Mouse (Mus musculus): ENCODE results near the gene Jmjd1c.

The Jmjd1c gene

GRCm38 (mm10) chr10:67247145-67247544, 151.2 kb downstream of the Jmjd1c start:
- peak; percentile 16 for DNase-seq (ENCODE audit: low spot score)

DNA sequence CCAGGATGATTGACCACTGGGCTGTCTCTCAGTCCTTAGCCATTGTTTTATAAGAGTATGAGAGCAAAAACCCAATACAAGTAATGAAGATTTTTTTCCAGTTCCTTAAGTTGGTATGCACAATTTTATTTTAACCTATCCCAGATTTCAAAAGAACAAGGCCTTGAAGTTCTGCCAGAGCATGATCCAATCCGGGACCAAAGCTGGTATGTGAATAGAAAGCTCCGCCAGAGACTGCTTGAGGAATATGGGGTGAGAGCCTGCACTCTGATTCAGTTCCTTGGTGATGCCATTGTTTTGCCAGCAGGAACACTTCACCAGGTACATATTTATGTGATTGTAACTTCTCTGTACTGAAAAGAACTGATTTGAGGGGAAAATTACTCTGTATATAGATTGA, 153.6 kb downstream of the Jmjd1c start:
- DNase-seq (ENCODE audit: low spot score) = peak; percentile 26

GRCm38 (mm10) chr10:67250846-67251245, 154.9 kb downstream of the Jmjd1c start:
- no peak for DNase-seq (ENCODE audit: low spot score)

DNA sequence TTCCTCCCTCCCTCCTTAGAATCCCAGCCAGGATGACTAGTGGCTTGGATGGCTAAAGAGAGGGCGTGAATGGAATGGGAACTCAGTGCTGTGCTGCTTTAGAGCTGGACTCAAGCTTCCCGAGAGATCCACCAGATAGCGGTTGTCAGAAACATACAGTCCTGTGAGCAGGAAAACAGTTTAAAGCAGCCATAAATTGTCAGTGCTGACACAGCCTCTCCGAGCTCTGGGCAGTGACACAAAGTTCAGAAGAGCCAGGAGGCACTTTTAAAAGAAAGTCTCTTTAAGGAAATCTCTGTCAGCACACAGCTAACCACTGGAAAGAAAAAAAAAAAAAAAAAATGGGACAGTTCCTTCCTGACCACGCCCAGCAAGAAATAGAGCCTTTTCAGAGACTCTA, 156.4 kb downstream of the Jmjd1c start:
- no peak for DNase-seq (ENCODE audit: low spot score)

GRCm38 (mm10) chr10:67253115-67253514, 157.2 kb downstream of the Jmjd1c start:
- no peak for DNase-seq (ENCODE audit: low spot score)

DNA sequence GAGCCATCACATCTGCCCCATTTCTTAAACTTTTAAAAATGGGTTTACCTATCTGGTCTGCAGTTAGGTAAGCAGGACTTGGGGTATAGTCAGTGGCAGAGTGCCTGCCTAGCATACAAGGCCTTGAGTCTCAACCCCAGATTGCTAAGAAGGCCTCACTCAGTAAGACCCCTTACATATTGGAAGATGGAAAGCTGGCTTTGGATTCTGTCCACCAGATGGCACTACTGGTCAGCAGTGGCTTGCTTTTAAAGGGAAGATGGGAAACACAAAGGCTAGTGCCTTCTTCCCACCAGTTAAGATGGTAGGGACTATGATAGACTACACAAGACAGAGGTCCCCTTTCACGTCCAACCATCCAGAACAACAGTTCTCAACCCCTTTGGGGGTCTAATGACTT, 168.9 kb downstream of the Jmjd1c start:
- DNase-seq (ENCODE audit: low spot score) = peak; percentile 49

DNA sequence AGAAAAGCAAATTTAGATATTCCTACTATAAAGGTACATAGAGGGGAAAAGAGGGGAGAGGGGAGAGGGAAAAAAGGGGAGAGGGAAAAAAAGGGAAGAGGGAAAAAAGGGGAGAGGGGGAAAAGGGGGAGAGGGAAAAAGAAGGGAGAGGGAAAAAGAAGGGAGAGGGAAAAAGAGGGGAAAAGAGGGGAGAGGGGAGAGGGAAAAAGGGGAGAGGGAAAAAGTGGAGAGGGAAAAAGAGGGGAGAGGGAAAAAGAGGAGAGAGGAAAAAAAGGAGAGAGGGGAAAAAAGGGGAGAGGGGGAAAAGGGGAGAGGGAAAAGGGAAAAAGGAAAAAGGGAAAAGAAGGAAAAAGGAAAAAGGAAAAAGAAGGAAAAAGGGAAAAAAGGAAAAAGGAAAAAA, 180.0 kb downstream of the Jmjd1c start:
- no peak for DNase-seq (ENCODE audit: low spot score)

GRCm38 (mm10) chr10:67281852-67282251, 185.9 kb downstream of the Jmjd1c start:
- DNase-seq (ENCODE audit: low spot score) = peak; percentile 9

DNA sequence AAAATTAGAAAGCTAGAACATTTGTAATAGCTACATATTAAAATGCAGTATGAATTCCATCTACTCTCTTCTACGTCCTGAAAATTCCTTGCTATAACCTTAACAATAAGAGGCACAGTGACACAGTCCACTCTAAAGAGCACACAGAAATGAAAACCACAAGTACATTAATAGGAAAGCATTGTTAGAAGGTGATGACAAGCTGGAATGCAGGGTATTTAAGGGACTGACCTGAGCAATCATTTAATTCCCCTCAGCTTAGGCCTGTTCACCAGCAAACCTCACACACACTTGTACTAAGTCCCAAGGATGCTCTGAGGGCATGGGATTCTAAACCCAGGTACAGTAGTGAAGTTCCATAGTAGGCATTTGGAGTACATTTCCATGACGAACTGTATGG, 186.6 kb downstream of the Jmjd1c start:
- DNase-seq (ENCODE audit: low spot score) = no peak

GRCm38 (mm10) chr10:67283516-67283915, 187.6 kb downstream of the Jmjd1c start:
- DNase-seq (ENCODE audit: low spot score) = peak; percentile 77

DNA sequence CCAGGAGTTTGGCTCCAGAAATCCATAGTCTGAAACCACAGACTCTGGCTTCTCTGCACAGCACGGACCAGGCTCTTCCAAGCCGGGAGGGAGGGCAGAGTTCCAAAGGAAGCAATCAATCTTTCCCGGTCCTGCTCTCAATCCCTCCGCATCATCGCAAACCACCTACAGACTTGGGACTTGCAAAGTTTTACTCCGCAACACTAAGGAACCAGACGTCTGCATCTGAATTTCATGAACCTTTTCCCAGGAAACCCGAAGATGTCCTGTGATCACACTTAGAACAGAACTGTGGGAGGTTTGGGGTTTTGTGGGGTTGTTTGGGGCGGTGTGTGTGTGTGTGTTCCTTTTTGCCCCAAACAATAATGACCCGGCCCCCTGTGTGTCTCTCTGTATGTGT, 188.4 kb downstream of the Jmjd1c start:
- DNase-seq (ENCODE audit: low spot score) = peak; percentile 25

- DNase-seq (ENCODE audit: low spot score) = no peak
Measured at GRCm38 (mm10) chr10:67284761-67285175, 188.8 kb downstream of the Jmjd1c start.

GRCm38 (mm10) chr10:67285176-67285814, 189.4 kb downstream of the Jmjd1c start, which contains the start of gene Nrbf2:
Gene Nrbf2 (minus strand): TSS chr10:67285305.
- DNase-seq (ENCODE audit: low spot score) = peak; percentile 85

- peak; percentile 83 for DNase-seq (ENCODE audit: low spot score)
Measured at GRCm38 (mm10) chr10:67287877-67288276, 192.0 kb downstream of the Jmjd1c start.

DNA sequence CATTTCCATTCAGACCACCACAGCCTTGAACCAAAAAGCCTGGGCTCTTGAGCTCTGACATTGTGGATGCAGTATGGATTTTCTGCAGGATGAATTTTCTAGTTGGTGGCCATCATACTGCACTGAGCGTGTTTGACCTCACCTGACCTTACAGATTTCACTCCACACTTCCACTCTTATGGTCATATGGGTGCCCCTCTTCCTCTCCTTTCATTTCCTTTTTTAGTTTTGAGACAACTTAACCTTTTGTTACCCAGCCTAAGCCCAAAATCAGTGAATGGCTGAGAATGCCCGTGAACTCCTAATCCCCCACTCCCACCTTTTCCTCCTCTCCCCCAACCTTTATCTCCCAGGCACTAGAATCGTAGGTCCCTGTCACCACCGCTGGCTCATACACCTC, 194.7 kb downstream of the Jmjd1c start:
- DNase-seq (ENCODE audit: low spot score) = no peak

DNA sequence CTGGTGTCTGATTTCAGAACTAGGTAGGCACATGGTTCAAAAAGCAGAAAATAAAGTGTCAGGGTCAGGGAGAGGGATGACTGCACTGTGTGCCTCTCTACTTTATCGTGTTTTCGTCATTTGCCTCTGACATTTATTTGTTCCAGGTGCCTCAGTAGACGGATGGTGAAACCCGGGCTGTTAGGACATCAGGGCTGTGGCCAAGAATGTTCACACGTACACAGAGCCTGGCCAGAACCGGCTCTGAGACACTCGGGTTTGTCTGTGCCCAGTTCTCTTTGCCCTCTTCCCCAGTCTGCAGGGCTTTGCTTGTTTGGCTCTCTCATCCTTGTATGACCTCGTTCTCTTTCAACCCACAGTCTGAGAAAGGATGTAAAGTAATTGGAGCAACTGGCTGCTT, 195.2 kb downstream of the Jmjd1c start:
- peak; percentile 14 for DNase-seq (ENCODE audit: low spot score)

GRCm38 (mm10) chr10:67295331-67295730, 199.4 kb downstream of the Jmjd1c start:
- no peak for DNase-seq (ENCODE audit: low spot score)

DNA sequence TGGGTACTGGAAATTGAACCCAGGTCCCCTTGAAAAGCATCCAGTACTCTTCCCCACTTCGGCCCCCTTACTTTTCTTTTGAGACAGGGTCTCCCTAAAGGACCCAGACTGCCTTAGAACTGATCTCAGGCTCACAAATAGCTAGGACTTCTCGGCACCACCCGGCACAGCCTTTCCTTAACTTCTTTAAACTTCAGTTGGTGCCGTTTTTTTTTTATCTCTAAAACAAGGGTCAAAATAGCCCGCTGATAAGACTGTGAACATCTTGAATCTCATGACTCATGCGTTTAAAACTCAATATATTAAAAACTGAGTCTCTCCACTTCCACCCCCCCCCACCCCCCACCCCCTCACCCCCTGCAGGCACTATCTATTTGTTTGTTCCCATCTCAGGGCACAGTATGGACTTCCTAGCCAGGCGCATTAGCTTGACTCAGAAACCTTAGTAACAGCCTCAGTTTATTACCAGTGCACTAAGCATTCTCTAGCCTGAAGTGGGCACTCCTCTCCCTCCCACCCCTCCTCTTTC, 200.1 kb downstream of the Jmjd1c start:
- DNase-seq (ENCODE audit: low spot score) = no peak

DNA sequence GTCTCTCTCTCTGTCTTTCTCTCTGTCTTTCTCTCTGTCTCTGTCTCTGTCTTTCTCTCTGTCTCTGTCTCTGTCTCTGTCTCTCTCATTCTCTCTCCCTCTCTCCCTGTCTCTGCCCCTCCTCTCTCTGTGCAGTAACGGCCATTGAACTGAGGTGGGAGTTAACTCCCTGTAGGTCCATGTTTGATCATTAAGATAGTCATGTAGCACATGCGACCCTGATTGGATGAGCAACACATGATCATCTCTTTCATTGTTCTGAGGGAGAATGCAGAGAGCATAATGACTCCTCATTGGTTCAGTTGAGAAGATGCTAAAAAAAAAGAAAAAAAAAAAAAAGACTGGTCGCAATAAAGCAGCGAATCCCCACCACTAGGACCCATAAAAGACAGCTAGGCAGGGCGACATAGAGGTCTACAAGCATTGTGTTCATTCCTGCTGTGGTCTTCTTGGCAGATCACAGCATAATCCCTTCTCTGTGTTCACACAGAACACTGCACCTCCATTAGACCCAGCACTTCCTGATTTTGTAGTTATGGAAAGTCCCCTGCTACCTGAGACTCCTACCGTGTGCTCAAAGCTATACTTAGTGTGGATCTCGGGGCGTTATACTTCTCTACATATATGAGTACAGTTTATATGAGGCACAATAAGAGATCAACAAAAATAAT, 200.7 kb downstream of the Jmjd1c start:
- DNase-seq (ENCODE audit: low spot score) = no peak

DNA sequence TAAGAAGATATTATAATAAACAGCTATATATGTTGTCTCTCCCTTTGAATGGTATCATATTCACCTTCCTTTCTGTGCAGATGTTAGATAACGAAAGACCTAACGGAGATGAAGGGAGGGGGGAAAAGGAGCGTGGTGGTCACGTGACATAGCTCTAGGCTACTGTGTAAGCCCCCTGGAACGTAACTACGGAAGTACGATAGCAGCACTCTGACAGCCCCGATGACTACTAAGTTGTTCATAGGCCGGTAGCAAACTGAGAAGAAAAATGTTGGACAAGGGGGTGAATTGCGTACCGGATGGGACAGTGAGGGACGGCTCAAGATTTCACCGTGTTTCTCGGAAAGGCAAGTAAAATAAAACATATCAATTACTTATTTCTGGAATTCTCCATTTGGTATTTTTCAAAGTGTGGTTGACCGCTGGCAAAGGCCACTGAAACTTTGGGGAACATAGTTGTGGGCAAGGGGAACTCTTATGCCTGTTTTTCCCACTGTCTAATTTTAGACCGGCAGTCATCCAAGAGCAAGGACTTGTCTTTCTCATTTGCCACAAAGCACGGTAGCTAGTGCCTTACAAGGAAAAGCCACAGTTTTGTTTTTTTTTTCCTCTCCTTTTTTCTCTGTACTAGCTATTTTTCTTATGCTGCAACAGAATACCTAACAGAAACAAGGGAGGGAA, 201.4 kb downstream of the Jmjd1c start:
- DNase-seq (ENCODE audit: low spot score) = no peak

DNA sequence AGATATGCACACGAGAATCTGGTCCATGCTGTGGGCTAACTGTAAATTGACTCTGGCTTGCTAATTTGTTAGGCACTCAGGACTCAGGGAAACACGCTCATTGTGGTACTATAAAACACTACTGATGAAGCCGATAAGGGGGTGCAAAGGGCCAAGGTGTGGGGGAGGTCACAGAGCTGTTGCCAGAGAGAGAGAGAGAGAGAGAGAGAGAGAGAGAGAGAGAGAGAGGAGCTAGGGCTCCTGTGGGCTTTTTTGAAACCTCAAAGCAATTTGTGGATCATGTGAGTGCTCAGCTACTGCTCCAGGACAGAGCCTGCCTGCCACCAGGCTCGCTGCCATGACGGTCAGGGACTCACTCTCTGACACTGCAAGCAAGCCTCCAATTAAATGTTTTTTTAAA, 202.9 kb downstream of the Jmjd1c start:
- DNase-seq (ENCODE audit: low spot score) = no peak

DNA sequence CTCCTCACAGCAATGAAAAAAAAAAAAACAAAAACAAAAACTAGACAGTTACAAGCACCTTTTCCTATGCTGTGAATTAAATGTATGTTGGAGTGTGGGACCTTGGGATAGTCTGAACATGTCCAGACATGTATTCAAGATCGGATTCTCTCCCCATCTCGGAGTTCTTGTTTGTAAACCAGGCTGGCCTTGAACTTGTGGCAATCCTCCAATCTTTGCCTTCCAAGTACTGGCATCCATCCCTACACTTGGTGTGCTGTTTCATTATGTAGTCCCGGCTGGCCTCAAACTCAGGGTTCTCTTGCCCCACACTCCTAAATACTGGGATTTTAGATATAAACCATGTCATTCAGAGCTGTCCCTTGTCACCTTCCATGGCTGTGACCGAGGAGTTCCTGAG, 203.4 kb downstream of the Jmjd1c start:
- no peak for DNase-seq (ENCODE audit: low spot score)

DNA sequence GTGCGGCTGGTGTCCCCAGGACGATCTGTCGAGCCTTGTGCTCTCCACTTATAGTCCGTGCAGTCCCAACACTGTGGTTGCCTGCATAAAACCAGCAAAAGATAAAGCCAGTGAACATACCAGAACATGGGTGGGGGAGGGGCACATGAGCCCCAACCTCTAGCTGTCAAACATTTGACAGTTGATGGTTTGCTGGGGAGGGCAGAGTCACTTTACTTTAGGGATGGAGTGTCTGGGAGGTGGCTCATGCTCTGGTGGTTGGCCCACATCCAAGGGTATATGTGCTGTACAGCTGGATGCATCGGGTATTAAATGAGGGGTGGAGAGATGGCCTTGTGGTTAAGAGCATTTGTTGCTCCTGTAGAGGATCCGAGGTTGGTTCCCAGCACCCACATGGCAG, 205.1 kb downstream of the Jmjd1c start:
- DNase-seq (ENCODE audit: low spot score) = no peak
